Mouse (Mus musculus) E14TG2a.4 (cell line): ENCODE data around the gene Tcf25.

Source experiments
- CTCF ChIP-seq: conservative IDR thresholded peaks from 2 replicates; pipeline ENCODE4 v1.5.1; 2014; ENCODE audit warnings: low read length
- NANOG ChIP-seq: IDR thresholded peaks from 2 replicates; pipeline ENCODE4 v1.6.1; 2014; ENCODE audit warnings: borderline replicate concordance, low read length, mixed read lengths
- POU5F1 ChIP-seq: IDR thresholded peaks from 2 replicates; pipeline ENCODE4 v1.6.1; 2014; ENCODE audit warnings: low read length, borderline replicate concordance

DNA sequence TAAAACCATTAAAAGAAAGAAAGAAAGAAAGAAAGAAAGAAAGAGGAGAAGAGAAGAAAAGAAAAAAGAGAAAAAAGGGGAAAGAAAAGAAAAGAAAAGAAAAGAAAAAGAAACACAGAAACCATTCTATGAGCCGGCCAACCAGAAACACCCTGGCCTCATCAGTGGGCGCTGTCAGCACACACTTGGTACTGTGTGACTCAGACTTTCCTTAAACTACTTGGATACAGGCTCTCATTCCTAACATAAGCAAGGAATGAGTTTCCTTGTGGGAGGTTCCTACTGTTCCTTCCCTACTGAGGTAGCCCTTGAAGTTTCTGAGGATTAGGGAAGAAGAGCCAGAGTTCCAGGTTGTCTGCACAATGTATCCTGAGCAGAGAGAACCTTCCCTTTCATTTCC, 42.3 kb upstream of the Tcf25 start:
- TF ChIP-seq CTCF, result no peak
- TF ChIP-seq POU5F1, result no peak
- no peak for TF ChIP-seq NANOG
